Mouse (Mus musculus) embryonic facial prominence, embryonic 12.5 days (tissue): Measurements from ENCODE around the gene Prokr1. TPM values are rescaled to one million over a fixed set of nuclear protein-coding genes. Genes with fewer than 3 reads are reported as not detected.
A peak's percentile ranks its signal among the peaks of the same experiment; 100 is the strongest.
"Not testable (repeated sequence)": the region's sequence is repeated elsewhere in the genome, so short reads cannot be mapped to it uniquely, and the experiment has no call there.

ENCODE experiments used
- ATAC-seq: fragments of 200-750 bp; cut with Nextera tagmentation; 2 replicates; pipeline ENCODE4 v1.8.0; 2017; ENCODE audit not compliant: insufficient number of reproducible peaks, insufficient read depth, low FRiP score, low TSS enrichment
- H3K27ac ChIP-seq: fragments of 300-500 bp; sonication (generic); 2 replicates; pipeline ENCODE4 v1.5.1; 2016; ENCODE audit warnings: mild to moderate bottlenecking
- H3K27me3 ChIP-seq: fragments of 300-500 bp; sonication (generic); 2 replicates; pipeline ENCODE4 v1.6.1; 2016; ENCODE audit warnings: mild to moderate bottlenecking, moderate library complexity
- H3K36me3 ChIP-seq: fragments of 300-500 bp; sonication (generic); 2 replicates; pipeline ENCODE4 v1.6.1; 2016; ENCODE audit warnings: mild to moderate bottlenecking
- H3K4me1 ChIP-seq: fragments of 300-500 bp; sonication (generic); 2 replicates; pipeline ENCODE4 v1.6.1; 2016
- H3K4me2 ChIP-seq: fragments of 300-500 bp; sonication (generic); replicated peaks from 2 replicates; pipeline ENCODE4 v1.6.1; 2016; ENCODE audit warnings: mild to moderate bottlenecking, moderate library complexity
- H3K4me3 ChIP-seq: fragments of 300-500 bp; sonication (generic); 2 replicates; pipeline ENCODE4 v1.5.1; 2016; ENCODE audit warnings: mild to moderate bottlenecking
- H3K9ac ChIP-seq: fragments of 300-500 bp; sonication (generic); 2 replicates; pipeline ENCODE4 v1.6.1; 2016; ENCODE audit warnings: mild to moderate bottlenecking, moderate library complexity
- H3K9me3 ChIP-seq: fragments of 300-500 bp; sonication (generic); 2 replicates; pipeline ENCODE4 v1.6.1; 2016; ENCODE audit warnings: mild to moderate bottlenecking, moderate library complexity
- WGBS: fragments of 180-500 bp; shearing (Covaris S2); methylation state at CpG from one replicate; pipeline ENCODE4 v1.1.7; 2016; 5-methylcytosine and 5-hydroxymethylcytosine counted together
- polyA plus RNA-seq: library from polyadenylated mRNA; unstranded; fragments of >200 nt; fragmentation: Nextera tagmentation; extraction: Ambion mirVana; gene quantifications from 2 replicates; pipeline ENCODE4 v1.2.1, GENCODE M21; 2016

Gene Prokr1
- polyA plus RNA-seq: 3.7 and 4.1 TPM in 2 replicates

GRCm38 (mm10) chr6:87590394-87591281, at the start of gene Prokr1:
Prokr1 (minus strand) TSS chr6:87590743.
- WGBS: 1% methylated on average over 34 of the region's 34 CpGs
- H3K27me3 ChIP-seq: peaks cover 23% of the 10 kb centered on the region
- peak within 1 kb of the TSS; percentile 55 for H3K4me3 ChIP-seq
- H3K9ac ChIP-seq: peak within 1 kb of the TSS; percentile 52
- H3K36me3 ChIP-seq: no peaks in the 10 kb centered on the region
- ATAC-seq: peak; percentile 82
- no peak within 1 kb of the TSS for H3K27ac ChIP-seq
- peak within 1 kb of the TSS; percentile 80 for H3K4me2 ChIP-seq
- H3K4me1 ChIP-seq: 0 out of 2 replicates have a peak, but pooled peaks cover 5% of the 10 kb centered on the region
- H3K9me3 ChIP-seq: no peaks in the 10 kb centered on the region

- H3K36me3 ChIP-seq: peaks cover 6% of the 10 kb centered on the region; the same call in 1 of the 2 replicates
- ATAC-seq: no peak
- H3K4me2 ChIP-seq: no peak overlapping the region
- no peaks in the 10 kb centered on the region for H3K27me3 ChIP-seq
- 0 out of 2 replicates have a peak, but pooled peaks cover 4% of the 10 kb centered on the region for H3K4me1 ChIP-seq
- no peak overlapping the region for H3K9ac ChIP-seq
- 47% methylated on average over 11 of the region's 11 CpGs for WGBS
- no peak overlapping the region for H3K4me3 ChIP-seq
- no peak overlapping the region for H3K27ac ChIP-seq
- no peaks in the 10 kb centered on the region for H3K9me3 ChIP-seq
These were observed 47.7 kb upstream of the Prokr1 start for GRCm38 (mm10) chr6:87638134-87638660.

- no peaks in the 10 kb centered on the region for H3K36me3 ChIP-seq
- no peak overlapping the region for H3K9ac ChIP-seq
- H3K27me3 ChIP-seq: no peaks in the 10 kb centered on the region
- H3K27ac ChIP-seq: no peak overlapping the region
- H3K4me1 ChIP-seq: no peaks in the 10 kb centered on the region; the same call in 1 of the 2 replicates
- H3K4me3 ChIP-seq: no peak overlapping the region
- 79% methylated on average over 4 of the region's 4 CpGs for WGBS
- no peak for ATAC-seq
- no peak overlapping the region for H3K4me2 ChIP-seq
- no peaks in the 10 kb centered on the region for H3K9me3 ChIP-seq
These were observed 41.6 kb upstream of the Prokr1 start for GRCm38 (mm10) chr6:87632176-87632575.

GRCm38 (mm10) chr6:87628936-87629335, 38.4 kb upstream of the Prokr1 start:
- not testable (repeated sequence) for H3K4me1 ChIP-seq, ATAC-seq
- 73% methylated on average over 15 of the region's 15 CpGs for WGBS

GRCm38 (mm10) chr6:87623151-87623550, 32.6 kb upstream of the Prokr1 start:
- H3K36me3 ChIP-seq: no peaks in the 10 kb centered on the region
- 90% methylated on average over 3 of the region's 3 CpGs for WGBS
- ATAC-seq: no peak

More at GRCm38 (mm10) chr6:87628936-87629335, 38.4 kb upstream of the Prokr1 start:
- H3K36me3 ChIP-seq, H3K9me3 ChIP-seq, H3K27me3 ChIP-seq, H3K9ac ChIP-seq, H3K27ac ChIP-seq, H3K4me2 ChIP-seq, H3K4me3 ChIP-seq: not testable (repeated sequence)

GRCm38 (mm10) chr6:87621281-87621680, 30.7 kb upstream of the Prokr1 start:
- Histone ChIP-seq H3K4me3 (no peak overlapping the region), H3K27me3 (no peaks in the 10 kb centered on the region), H3K4me1 (peaks cover 4% of the 10 kb centered on the region; the same call in 1 of the 2 replicates), H3K36me3 (no peaks in the 10 kb centered on the region), H3K27ac (no peak overlapping the region), H3K4me2 (no peak overlapping the region), H3K9ac (no peak overlapping the region), H3K9me3 (no peaks in the 10 kb centered on the region)
- no peak for ATAC-seq
- WGBS: 73% methylated on average over 3 of the region's 3 CpGs

More at GRCm38 (mm10) chr6:87623151-87623550, 32.6 kb upstream of the Prokr1 start:
- peaks cover 4% of the 10 kb centered on the region; the same call in 1 of the 2 replicates for H3K4me1 ChIP-seq
- H3K9me3 ChIP-seq: no peaks in the 10 kb centered on the region
- no peak overlapping the region for H3K4me2 ChIP-seq
- H3K9ac ChIP-seq: no peak overlapping the region
- H3K4me3 ChIP-seq: no peak overlapping the region
- H3K27ac ChIP-seq: no peak overlapping the region
- no peaks in the 10 kb centered on the region for H3K27me3 ChIP-seq

- Histone ChIP-seq H3K27ac (no peak overlapping the region), H3K9ac (no peak overlapping the region), H3K4me3 (no peak overlapping the region), H3K27me3 (no peaks in the 10 kb centered on the region), H3K9me3 (no peaks in the 10 kb centered on the region), H3K36me3 (no peaks in the 10 kb centered on the region), H3K4me1 (peaks cover 4% of the 10 kb centered on the region; the same call in 1 of the 2 replicates), H3K4me2 (no peak overlapping the region)
- no peak for ATAC-seq
- 77% methylated on average over 8 of the region's 8 CpGs for WGBS
These were observed 27.5 kb upstream of the Prokr1 start for GRCm38 (mm10) chr6:87618021-87618420.

GRCm38 (mm10) chr6:87615696-87616083, 25.1 kb upstream of the Prokr1 start:
- no peak overlapping the region for H3K4me3 ChIP-seq
- H3K36me3 ChIP-seq: no peaks in the 10 kb centered on the region
- no peaks in the 10 kb centered on the region for H3K9me3 ChIP-seq
- H3K4me1 ChIP-seq: peaks cover 4% of the 10 kb centered on the region; the same call in 1 of the 2 replicates
- H3K27ac ChIP-seq: no peak overlapping the region
- no peak for ATAC-seq
- H3K4me2 ChIP-seq: no peak overlapping the region
- H3K9ac ChIP-seq: no peak overlapping the region
- 83% methylated on average over 14 of the region's 14 CpGs for WGBS
- H3K27me3 ChIP-seq: no peaks in the 10 kb centered on the region

- 44% methylated on average over 11 of the region's 11 CpGs for WGBS
These were observed 24.5 kb upstream of the Prokr1 start for GRCm38 (mm10) chr6:87614794-87615695.

GRCm38 (mm10) chr6:87599825-87600224, 9.3 kb upstream of the Prokr1 start:
- no peak overlapping the region for H3K9ac ChIP-seq
- no peaks in the 10 kb centered on the region for H3K36me3 ChIP-seq
- peaks cover 3% of the 10 kb centered on the region; the same call in 1 of the 2 replicates for H3K4me1 ChIP-seq
- no peak overlapping the region for H3K4me3 ChIP-seq
- ATAC-seq: no peak
- H3K27me3 ChIP-seq: no peaks in the 10 kb centered on the region
- H3K9me3 ChIP-seq: no peaks in the 10 kb centered on the region
- H3K4me2 ChIP-seq: no peak overlapping the region
- no peak overlapping the region for H3K27ac ChIP-seq

More at GRCm38 (mm10) chr6:87614794-87615695, 24.5 kb upstream of the Prokr1 start:
- ATAC-seq: no peak
- no peaks in the 10 kb centered on the region for H3K27me3 ChIP-seq
- H3K36me3 ChIP-seq: no peaks in the 10 kb centered on the region
- H3K9me3 ChIP-seq: no peaks in the 10 kb centered on the region
- no peak overlapping the region for H3K4me3 ChIP-seq
- H3K27ac ChIP-seq: no peak overlapping the region
- H3K9ac ChIP-seq: no peak overlapping the region
- H3K4me2 ChIP-seq: no peak overlapping the region
- peaks cover 4% of the 10 kb centered on the region; the same call in 1 of the 2 replicates for H3K4me1 ChIP-seq
